Mouse (Mus musculus): Measurements from ENCODE around the gene Lrrc4c. TPM values are rescaled to one million over a fixed set of nuclear protein-coding genes. Genes with fewer than 3 reads are reported as not detected.

Lrrc4c gene
- total and polyA plus RNA-seq, 2 experiments from 2014 or later, result 51.8 to 66.4 TPM

DNA sequence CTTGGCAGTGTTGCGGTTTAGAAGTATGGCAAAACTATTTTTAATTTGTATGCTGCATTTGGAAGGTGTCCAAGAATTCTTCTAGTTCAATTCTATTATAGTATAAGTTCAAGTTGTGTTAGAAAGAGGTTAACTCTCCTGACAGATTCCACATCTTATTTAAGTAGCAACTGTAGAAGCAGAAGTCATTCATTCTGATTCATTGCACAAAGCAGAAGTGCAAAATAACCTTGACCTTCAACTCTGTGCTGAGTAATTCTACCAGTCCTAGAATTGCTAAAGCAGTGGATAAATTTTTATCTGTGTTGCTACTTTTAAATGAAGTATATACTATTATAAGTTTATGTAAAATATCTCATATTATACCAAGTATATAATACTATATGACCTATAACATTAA lies 916.1 kb downstream of the Lrrc4c start:
- no peaks in the 10 kb centered on the region for H3K36me3 ChIP-seq (ENCODE audit: insufficient read depth, low read length)
- no peaks in the 10 kb centered on the region for H3K27me3 ChIP-seq (ENCODE audit: insufficient read depth, low read length)
- H3K4me1 ChIP-seq (ENCODE audit: insufficient read depth, low read length), result no peaks in the 10 kb centered on the region
- H3K4me2 ChIP-seq (ENCODE audit: low read depth, low read length, poor library complexity, severe bottlenecking), result no peak overlapping the region
- 92% methylated on average over 1 of the region's 1 CpGs for WGBS
- H3K9me3 ChIP-seq (ENCODE audit: low read length), result no peaks in the 10 kb centered on the region
- no peak overlapping the region for H3K9ac ChIP-seq (replicated peaks; ENCODE audit: low read length, poor library complexity, severe bottlenecking)
- no peak for ATAC-seq (ENCODE audit: low FRiP score)
- no peak overlapping the region for H3K4me3 ChIP-seq (ENCODE audit: low read depth, low read length)
- no peak for DNase-seq (ENCODE audit: low spot score)
- no peak for TF ChIP-seq CTCF (IDR thresholded peaks at IDR 0.05)
- H3K27ac ChIP-seq (ENCODE audit: low read depth, low read length), result no peak overlapping the region

GRCm38 (mm10) chr2:97274651-97275050 lies 956.7 kb downstream of the Lrrc4c start:
- Histone ChIP-seq H3K4me2 (ENCODE audit: low read depth, low read length, poor library complexity, severe bottlenecking) (no peak overlapping the region), H3K4me1 (ENCODE audit: insufficient read depth, low read length) (no peaks in the 10 kb centered on the region), H3K36me3 (ENCODE audit: insufficient read depth, low read length) (no peaks in the 10 kb centered on the region), H3K9ac (replicated peaks; ENCODE audit: low read length, poor library complexity, severe bottlenecking) (no peak overlapping the region), H3K9me3 (ENCODE audit: low read length) (no peaks in the 10 kb centered on the region), H3K27ac (ENCODE audit: low read depth, low read length) (no peak overlapping the region), H3K27me3 (ENCODE audit: insufficient read depth, low read length) (no peaks in the 10 kb centered on the region), H3K4me3 (ENCODE audit: low read depth, low read length) (no peak overlapping the region)
- 39% methylated on average over 2 of the region's 2 CpGs for WGBS
- no peak for TF ChIP-seq CTCF (IDR thresholded peaks at IDR 0.05)
- DNase-seq (ENCODE audit: low spot score), result no peak
- ATAC-seq (ENCODE audit: low FRiP score), result no peak

GRCm38 (mm10) chr2:97284986-97285385 lies 967.0 kb downstream of the Lrrc4c start:
- Histone ChIP-seq H3K9me3 (ENCODE audit: low read length) (no peaks in the 10 kb centered on the region), H3K27ac (ENCODE audit: low read depth, low read length) (no peak overlapping the region), H3K4me1 (ENCODE audit: insufficient read depth, low read length) (no peaks in the 10 kb centered on the region), H3K27me3 (ENCODE audit: insufficient read depth, low read length) (no peaks in the 10 kb centered on the region), H3K4me3 (ENCODE audit: low read depth, low read length) (no peak overlapping the region), H3K4me2 (ENCODE audit: low read depth, low read length, poor library complexity, severe bottlenecking) (no peak overlapping the region), H3K9ac (replicated peaks; ENCODE audit: low read length, poor library complexity, severe bottlenecking) (no peak overlapping the region), H3K36me3 (ENCODE audit: insufficient read depth, low read length) (no peaks in the 10 kb centered on the region)
- DNase-seq (ENCODE audit: low spot score) (no peak), ATAC-seq (ENCODE audit: low FRiP score) (no peak)
- TF ChIP-seq CTCF (IDR thresholded peaks at IDR 0.05), result no peak

- no peaks in the 10 kb centered on the region for H3K27me3 ChIP-seq (ENCODE audit: insufficient read depth, low read length)
- H3K27ac ChIP-seq (ENCODE audit: low read depth, low read length), result no peak overlapping the region
- no peaks in the 10 kb centered on the region for H3K9me3 ChIP-seq (ENCODE audit: low read length)
- H3K4me2 ChIP-seq (ENCODE audit: low read depth, low read length, poor library complexity, severe bottlenecking), result no peak overlapping the region
- no peak overlapping the region for H3K9ac ChIP-seq (replicated peaks; ENCODE audit: low read length, poor library complexity, severe bottlenecking)
- H3K4me1 ChIP-seq (ENCODE audit: insufficient read depth, low read length), result no peaks in the 10 kb centered on the region
- ATAC-seq (ENCODE audit: low FRiP score) (no peak), DNase-seq (ENCODE audit: low spot score) (no peak)
- no peak overlapping the region for H3K4me3 ChIP-seq (ENCODE audit: low read depth, low read length)
- no peak for TF ChIP-seq CTCF (IDR thresholded peaks at IDR 0.05)
- H3K36me3 ChIP-seq (ENCODE audit: insufficient read depth, low read length), result no peaks in the 10 kb centered on the region
- 73% methylated on average over 3 of the region's 3 CpGs for WGBS
These were observed 976.2 kb downstream of the Lrrc4c start for GRCm38 (mm10) chr2:97294216-97294615.

GRCm38 (mm10) chr2:97299704-97300103 lies 981.7 kb downstream of the Lrrc4c start:
- H3K27me3 ChIP-seq (ENCODE audit: insufficient read depth, low read length), result no peaks in the 10 kb centered on the region
- H3K4me1 ChIP-seq (ENCODE audit: insufficient read depth, low read length), result no peaks in the 10 kb centered on the region
- no peak for ATAC-seq (ENCODE audit: low FRiP score)
- H3K4me2 ChIP-seq (ENCODE audit: low read depth, low read length, poor library complexity, severe bottlenecking), result no peak overlapping the region
- no peak overlapping the region for H3K9ac ChIP-seq (replicated peaks; ENCODE audit: low read length, poor library complexity, severe bottlenecking)
- no peaks in the 10 kb centered on the region for H3K36me3 ChIP-seq (ENCODE audit: insufficient read depth, low read length)
- no peak overlapping the region for H3K27ac ChIP-seq (ENCODE audit: low read depth, low read length)
- no peak overlapping the region for H3K4me3 ChIP-seq (ENCODE audit: low read depth, low read length)
- TF ChIP-seq CTCF (IDR thresholded peaks at IDR 0.05), result no peak
- DNase-seq (ENCODE audit: low spot score), result peak; percentile 69
- 61% methylated on average over 2 of the region's 2 CpGs for WGBS
- H3K9me3 ChIP-seq (ENCODE audit: low read length), result no peaks in the 10 kb centered on the region

DNA sequence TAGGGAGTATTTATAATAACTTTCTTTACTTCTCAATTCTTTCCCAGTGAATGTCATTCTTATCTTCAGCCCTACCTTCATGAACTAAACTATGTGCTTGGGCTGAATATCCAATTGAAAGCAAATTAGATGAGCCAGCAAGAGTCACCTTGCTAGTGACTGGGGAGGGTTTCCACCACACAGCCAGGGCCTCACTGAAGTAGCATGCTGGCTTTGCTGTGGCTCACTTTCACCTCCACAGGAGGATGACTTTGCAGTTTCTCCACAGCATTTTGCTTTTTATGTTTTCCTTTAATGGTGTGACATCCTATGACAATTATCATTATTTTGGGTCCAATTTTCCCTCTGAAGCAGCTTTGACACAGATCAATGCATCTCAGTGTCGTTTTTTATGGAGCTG lies 1000.0 kb downstream of the Lrrc4c start:
- WGBS, result 39% methylated on average over 1 of the region's 1 CpGs
- ATAC-seq (ENCODE audit: low FRiP score), result no peak

More for the DNA sequence above, 1000.0 kb downstream of the Lrrc4c start:
- TF ChIP-seq CTCF (IDR thresholded peaks at IDR 0.05), result no peak
- H3K4me2 ChIP-seq (ENCODE audit: low read depth, low read length, poor library complexity, severe bottlenecking), result no peak overlapping the region
- no peak overlapping the region for H3K4me3 ChIP-seq (ENCODE audit: low read depth, low read length)
- no peak for DNase-seq (ENCODE audit: low spot score)
- no peak overlapping the region for H3K27ac ChIP-seq (ENCODE audit: low read depth, low read length)
- no peaks in the 10 kb centered on the region for H3K27me3 ChIP-seq (ENCODE audit: insufficient read depth, low read length)
- H3K4me1 ChIP-seq (ENCODE audit: insufficient read depth, low read length), result no peaks in the 10 kb centered on the region
- no peaks in the 10 kb centered on the region for H3K9me3 ChIP-seq (ENCODE audit: low read length)
- no peak overlapping the region for H3K9ac ChIP-seq (replicated peaks; ENCODE audit: low read length, poor library complexity, severe bottlenecking)
- H3K36me3 ChIP-seq (ENCODE audit: insufficient read depth, low read length), result no peaks in the 10 kb centered on the region
